Mouse (Mus musculus) macrophage (primary cell): ENCODE measurements around the gene Atf6b. TPM values are rescaled to one million over a fixed set of nuclear protein-coding genes. Genes with fewer than 3 reads are reported as not detected.

Experiments used
- H3K27ac ChIP-seq: fragments of 350-480 bp; formaldehyde crosslinking; 2 replicates; pipeline ENCODE4 v1.9.0; 2021
- H3K36me3 ChIP-seq: fragments of 350-480 bp; formaldehyde crosslinking; 2 replicates; pipeline ENCODE4 v1.9.0; 2021; ENCODE audit errors: inconsistent target
- H3K4me3 ChIP-seq: fragments of 350-480 bp; formaldehyde crosslinking; 2 replicates; pipeline ENCODE4 v1.9.0; 2021; ENCODE audit errors: inconsistent target
- H3K79me2 ChIP-seq: fragments of 350-480 bp; formaldehyde crosslinking; 2 replicates; pipeline ENCODE4 v1.9.0; 2021; ENCODE audit errors: inconsistent target
- WGBS: methylation state at CpG from one replicate; pipeline ENCODE4 v1.1.7; 2026; ENCODE audit warnings: inconsistent platforms; ENCODE audit not compliant: missing documents; 5-methylcytosine and 5-hydroxymethylcytosine counted together
- polyA plus RNA-seq: library from polyadenylated mRNA; stranded (reverse); fragments of 250-400 nt; gene quantifications from 3 replicates; pipeline ENCODE4 v1.2.4, GENCODE M21; 2018; ENCODE audit warnings: inconsistent platforms

Atf6b gene
- polyA plus RNA-seq, 1 experiment from 2014 or later = 31.4 TPM

DNA sequence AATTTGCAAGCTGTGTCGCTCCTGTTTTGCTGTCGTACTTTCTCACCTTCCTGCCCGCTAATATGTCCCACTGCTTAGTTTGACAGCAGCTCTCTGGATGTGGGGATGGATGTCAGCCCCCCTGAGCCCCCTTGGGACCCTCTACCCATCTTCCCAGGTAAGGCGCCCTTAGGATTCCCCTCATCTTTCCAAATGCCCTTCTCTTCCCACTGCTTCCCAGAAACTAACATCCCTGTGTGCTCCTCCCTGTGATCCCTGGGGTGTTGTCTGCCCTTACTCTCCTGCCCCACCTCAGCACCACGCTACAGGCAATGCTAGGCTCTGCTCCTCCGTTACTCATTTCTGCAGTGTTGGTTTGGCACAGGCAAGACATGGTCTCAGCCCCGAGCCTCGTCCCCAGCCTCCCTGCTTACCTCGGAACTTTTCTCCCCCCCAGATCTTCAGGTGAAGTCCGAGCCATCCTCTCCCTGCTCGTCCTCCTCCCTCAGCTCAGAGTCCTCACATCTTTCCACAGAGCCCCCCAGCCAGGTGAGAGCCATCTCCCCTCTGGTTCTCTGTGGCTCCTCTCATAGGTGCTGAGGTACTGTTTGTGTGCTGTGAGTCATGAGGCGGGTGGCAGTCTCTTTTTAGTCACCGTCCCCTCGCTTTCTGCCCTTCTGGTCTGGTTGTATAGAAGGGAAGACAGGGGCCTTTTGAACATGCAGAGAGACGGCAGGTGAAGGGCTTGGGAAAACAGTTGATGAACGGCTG, 1.4 kb downstream of the Atf6b start:
- WGBS = 91% methylated on average over 15 of the region's 16 CpGs
- H3K79me2 ChIP-seq = peaks cover 35% of the 10 kb centered on the region
- peak overlapping the region; percentile 38; the same call in 1 of the 2 replicates for H3K4me3 ChIP-seq
- peaks cover 32% of the 10 kb centered on the region; the same call in 1 of the 2 replicates for H3K36me3 ChIP-seq
- no peak overlapping the region for H3K27ac ChIP-seq

DNA sequence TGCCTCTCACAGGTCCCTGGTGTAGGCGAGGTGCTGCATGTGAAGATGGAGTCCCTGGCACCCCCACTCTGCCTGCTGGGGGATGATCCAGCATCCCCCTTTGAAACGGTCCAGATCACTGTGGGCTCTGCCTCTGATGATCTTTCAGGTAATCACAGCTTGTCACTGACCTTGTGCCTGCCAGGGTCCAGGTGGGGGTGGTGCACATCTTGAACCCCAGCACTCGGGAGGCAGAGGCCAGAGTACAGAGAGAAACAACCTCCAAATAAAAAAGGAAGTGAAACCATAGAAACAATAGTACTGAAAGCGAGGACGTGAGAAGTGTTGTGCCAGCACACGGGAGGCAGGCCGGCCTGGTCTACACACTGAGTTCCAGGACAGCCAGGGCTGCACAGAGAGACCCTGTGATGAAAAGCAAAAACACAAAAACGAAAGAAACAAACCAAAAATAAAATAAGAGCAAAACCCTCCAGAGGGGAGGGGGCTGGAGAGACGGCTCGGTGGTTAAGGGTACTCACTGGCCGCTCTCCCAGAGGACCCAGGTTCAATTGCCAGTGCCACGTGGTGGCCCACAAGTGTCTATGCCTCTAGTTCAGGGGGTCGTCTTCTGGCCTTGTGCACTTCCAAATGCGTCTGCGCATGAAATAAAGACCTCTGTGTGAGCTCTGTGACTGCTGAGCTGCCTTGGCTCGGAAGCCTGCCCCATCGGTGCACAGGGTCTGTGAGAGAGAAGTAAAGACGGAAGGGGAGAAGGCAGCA, 2.3 kb downstream of the Atf6b start:
- H3K79me2 ChIP-seq = peaks cover 35% of the 10 kb centered on the region
- WGBS = 49% methylated on average over 18 of the region's 18 CpGs
- no peak overlapping the region for H3K27ac ChIP-seq
- H3K36me3 ChIP-seq = peaks cover 39% of the 10 kb centered on the region; the same call in 1 of the 2 replicates
- no peak overlapping the region for H3K4me3 ChIP-seq

DNA sequence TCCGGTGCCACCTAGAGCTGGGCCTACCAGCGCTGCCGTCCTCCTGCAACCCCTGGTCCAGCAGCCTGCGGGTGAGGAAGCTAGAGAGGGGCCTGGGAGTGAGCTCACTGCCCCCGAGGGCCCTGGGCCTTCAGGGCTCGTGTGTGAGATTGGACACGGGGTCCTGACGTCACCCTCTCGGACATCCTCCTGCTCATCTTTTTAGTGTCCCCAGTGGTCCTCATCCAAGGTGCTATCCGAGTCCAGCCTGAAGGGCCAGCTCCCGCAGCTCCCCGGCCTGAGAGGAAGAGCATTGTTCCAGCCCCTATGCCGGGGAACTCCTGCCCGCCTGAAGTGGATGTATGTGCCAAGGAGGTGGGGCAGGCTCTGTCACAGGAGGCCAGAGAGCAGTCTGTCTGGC, 3.8 kb downstream of the Atf6b start:
- Histone ChIP-seq H3K36me3 (peaks cover 43% of the 10 kb centered on the region; the same call in 1 of the 2 replicates), H3K4me3 (no peak overlapping the region), H3K27ac (no peak overlapping the region), H3K79me2 (peaks cover 24% of the 10 kb centered on the region)
- 91% methylated on average over 14 of the region's 14 CpGs for WGBS

DNA sequence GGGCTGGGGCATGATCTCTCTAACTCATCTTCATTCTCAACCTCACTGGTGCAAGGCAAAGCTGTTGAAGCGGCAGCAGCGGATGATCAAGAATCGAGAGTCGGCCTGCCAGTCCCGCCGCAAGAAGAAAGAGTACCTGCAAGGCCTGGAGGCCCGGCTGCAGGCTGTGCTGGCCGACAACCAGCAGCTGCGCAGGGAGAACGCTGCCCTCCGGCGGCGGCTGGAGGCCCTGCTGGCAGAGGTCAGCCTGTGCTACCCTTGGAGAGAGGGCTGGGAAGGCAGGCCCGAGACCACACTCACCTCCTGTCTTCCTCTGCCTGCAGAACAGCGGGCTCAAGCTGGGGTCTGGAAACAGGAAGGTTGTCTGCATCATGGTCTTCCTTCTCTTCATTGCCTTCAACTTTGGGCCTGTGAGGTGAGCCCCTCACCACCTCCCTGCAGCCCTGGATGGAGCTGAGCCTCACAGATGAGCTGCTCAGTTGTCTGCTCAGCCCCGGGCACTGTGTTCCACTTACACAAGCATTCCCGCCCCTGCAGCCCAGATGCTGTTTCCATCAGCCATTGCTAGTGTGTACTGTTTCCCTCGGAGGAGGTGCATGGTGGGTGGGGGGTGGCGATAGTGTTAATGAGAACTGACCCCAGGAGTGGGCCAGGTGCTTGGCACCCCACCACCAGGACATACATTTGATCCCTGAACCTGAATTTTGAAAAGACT, 4.7 kb downstream of the Atf6b start:
- Histone ChIP-seq H3K36me3 (peaks cover 43% of the 10 kb centered on the region; the same call in 1 of the 2 replicates), H3K27ac (no peak overlapping the region), H3K79me2 (peaks cover 16% of the 10 kb centered on the region), H3K4me3 (no peak overlapping the region)
- WGBS = 66% methylated on average over 19 of the region's 19 CpGs

DNA sequence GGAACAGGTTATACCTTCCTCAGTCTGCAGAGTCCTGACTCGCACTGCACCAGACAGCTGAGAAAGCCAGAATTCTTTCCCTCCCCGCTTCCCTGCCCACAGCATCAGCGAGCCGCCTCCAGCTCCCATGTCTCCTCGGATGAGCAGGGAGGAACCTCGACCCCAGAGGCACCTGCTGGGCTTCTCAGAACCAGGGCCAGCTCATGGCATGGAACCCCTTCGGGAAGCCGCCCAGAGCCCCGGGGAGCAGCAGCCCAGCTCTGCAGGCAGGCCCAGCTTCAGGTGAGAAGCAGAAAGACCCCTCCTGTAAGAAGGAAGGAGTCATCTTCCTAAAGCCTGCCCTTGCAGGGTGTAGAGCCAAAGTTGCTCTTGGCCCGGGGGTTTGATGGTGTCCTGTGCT, 5.6 kb downstream of the Atf6b start:
- Histone ChIP-seq H3K27ac (no peak overlapping the region), H3K79me2 (peaks cover 15% of the 10 kb centered on the region), H3K4me3 (no peak overlapping the region), H3K36me3 (peaks cover 43% of the 10 kb centered on the region; the same call in 1 of the 2 replicates)
- WGBS = 93% methylated on average over 9 of the region's 10 CpGs

DNA sequence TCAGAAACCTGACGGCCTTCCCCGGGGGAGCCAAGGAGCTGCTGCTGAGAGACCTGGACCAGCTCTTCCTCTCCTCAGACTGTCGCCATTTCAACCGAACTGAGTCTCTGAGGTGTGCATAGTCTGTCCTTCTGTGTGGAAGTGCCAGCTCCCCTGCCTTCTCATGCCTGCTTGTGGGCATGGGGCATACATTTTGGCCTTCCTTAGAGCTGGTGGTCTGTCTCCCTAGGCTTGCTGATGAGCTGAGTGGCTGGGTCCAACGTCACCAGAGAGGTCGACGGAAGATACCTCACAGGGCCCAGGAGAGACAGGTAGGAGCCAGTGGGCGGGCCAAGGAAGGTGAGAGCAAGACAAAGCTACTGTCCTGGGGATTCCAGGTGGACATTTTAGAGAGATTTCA, 6.0 kb downstream of the Atf6b start:
- H3K79me2 ChIP-seq = peaks cover 10% of the 10 kb centered on the region
- H3K36me3 ChIP-seq = peaks cover 43% of the 10 kb centered on the region; the same call in 1 of the 2 replicates
- no peak overlapping the region for H3K27ac ChIP-seq
- 93% methylated on average over 7 of the region's 8 CpGs for WGBS
- H3K4me3 ChIP-seq = no peak overlapping the region

DNA sequence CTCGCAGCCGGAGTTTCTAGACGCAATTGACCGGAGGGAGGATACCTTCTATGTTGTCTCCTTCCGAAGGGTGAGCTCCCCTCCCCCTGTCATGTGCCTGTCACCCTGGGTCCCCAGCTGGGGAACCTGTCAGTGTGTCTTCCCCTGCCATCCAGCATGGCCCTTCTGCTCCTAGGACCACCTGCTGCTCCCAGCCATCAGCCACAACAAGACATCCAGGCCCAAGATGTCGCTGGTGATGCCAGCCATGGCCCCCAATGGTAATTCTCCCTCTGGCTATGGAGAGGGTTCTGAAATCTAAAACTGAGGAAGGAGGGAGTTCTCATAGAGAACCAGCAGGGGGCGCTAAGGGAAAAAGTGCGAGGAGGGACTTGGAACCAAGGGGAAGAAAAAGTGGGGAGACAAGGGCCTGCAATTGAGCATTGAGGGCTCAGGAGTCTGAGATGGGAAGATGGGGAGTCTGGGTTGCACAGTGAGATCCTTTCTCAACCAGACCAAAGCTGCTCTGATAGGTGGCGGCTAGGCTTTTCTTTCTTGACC, 6.9 kb downstream of the Atf6b start:
- Histone ChIP-seq H3K79me2 (peaks cover 2% of the 10 kb centered on the region; the same call in 1 of the 2 replicates), H3K4me3 (no peak overlapping the region), H3K36me3 (peaks cover 43% of the 10 kb centered on the region; the same call in 1 of the 2 replicates), H3K27ac (no peak overlapping the region)
- 71% methylated on average over 9 of the region's 9 CpGs for WGBS

DNA sequence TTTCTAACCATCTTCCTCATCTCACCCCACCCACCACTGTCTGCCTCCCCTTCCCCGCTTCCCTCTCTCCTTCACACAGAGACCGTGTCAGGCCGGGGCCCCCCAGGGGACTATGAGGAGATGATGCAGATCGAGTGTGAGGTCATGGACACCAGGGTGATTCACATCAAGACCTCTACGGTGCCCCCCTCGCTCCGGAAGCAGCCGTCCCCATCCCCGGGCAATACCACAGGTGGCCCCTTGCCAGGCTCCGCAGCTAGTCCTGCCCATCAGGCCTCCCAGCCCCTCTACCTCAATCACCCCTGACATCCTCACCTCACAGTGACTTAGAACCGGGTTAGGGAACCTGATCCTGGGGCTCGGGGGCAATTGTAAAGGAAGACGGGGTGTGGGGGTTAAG, 7.4 kb downstream of the Atf6b start:
- Histone ChIP-seq H3K4me3 (no peak overlapping the region), H3K27ac (no peak overlapping the region), H3K36me3 (peaks cover 43% of the 10 kb centered on the region; the same call in 1 of the 2 replicates), H3K79me2 (no peaks in the 10 kb centered on the region)
- WGBS = 99% methylated on average over 13 of the region's 13 CpGs

DNA sequence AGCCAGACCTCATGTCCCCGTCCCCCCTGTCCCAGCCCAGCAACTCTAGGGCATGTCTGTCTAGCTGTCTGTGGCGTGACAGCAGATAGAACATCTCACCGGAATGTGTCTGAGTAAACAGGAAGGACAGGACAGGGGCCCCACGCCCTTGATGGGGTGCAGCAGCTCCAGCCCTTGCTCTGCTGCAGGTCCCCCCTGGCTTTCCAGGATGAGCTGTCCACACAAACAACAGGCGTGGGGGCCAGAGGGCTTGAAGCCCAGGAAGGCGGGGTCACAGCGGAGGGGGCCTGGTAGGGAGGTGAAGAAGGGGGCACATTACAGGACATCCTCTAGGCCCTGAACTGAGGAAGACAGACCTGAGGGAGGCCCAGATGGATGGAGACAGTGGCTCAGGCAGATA, 8.2 kb downstream of the Atf6b start:
- Histone ChIP-seq H3K79me2 (no peaks in the 10 kb centered on the region), H3K4me3 (no peak overlapping the region), H3K36me3 (peaks cover 40% of the 10 kb centered on the region; the same call in 1 of the 2 replicates), H3K27ac (no peak overlapping the region)
- WGBS = 96% methylated on average over 7 of the region's 7 CpGs

DNA sequence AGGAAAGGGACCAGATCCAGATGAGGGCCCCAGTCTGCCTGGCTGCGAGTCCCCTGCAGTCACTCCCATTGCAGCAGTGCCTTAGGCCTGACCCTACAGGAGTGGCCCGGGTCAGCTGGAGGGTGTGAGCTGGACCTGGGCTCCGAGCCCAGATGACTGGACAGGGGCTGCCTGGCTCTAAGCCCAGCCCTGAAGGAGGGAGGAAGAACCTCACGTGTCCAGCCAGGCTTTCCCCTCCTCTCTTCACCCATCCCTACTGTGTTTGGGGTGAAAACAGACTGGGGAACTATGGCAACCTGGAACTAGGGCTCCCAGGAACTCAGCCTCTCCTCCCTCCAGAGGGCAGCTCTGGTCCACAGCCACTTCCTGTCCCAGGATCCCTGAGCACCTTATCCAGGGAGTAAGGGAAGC, 8.6 kb downstream of the Atf6b start:
- H3K27ac ChIP-seq = no peak overlapping the region
- H3K36me3 ChIP-seq = peaks cover 36% of the 10 kb centered on the region; the same call in 1 of the 2 replicates
- WGBS = 85% methylated on average over 4 of the region's 4 CpGs
- H3K79me2 ChIP-seq = no peaks in the 10 kb centered on the region
- H3K4me3 ChIP-seq = no peak overlapping the region

DNA sequence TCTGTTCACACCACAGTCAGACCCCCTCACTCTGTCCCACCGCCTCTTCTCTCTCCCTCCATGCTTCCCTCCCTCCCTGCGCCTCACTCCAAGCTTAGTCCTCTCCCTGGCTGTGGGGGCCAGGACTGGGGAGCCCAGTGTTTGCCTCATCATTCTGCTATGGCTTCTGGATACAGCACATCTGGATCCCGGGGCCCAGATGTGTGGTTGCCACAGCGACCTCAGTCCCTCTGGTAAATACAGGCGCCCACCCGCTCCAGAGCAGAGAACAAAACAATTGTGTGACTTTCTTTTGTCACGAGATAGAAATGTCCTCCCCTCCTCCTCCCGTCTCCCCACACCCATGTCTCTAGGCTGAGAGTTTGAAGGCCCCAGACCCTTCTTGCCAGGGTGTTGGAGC, 9.7 kb downstream of the Atf6b start:
- Histone ChIP-seq H3K27ac (no peak overlapping the region), H3K4me3 (no peak overlapping the region), H3K79me2 (no peaks in the 10 kb centered on the region), H3K36me3 (peaks cover 28% of the 10 kb centered on the region; the same call in 1 of the 2 replicates)
- WGBS = 77% methylated on average over 6 of the region's 8 CpGs

DNA sequence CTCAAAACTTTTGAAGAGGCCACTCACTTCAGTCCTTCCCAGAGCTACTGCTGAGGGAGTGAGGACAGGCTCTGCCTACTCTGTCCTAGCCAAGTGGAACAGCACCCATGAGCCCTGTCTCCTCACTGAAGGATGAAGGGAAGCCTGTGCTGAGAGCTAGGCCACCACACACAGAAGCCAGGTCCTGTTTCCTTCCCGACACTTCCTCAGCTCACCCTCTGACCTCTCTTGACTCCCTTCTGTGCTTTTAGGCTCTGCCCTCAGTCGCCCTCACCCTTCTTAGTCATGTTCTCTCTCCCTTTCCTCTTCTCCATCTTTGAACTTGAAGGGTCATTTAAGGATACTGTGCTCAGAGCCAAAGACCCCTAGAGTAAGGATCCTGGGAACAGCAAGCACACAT, 10.3 kb downstream of the Atf6b start:
- WGBS = 32% methylated on average over 2 of the region's 2 CpGs
- Histone ChIP-seq H3K27ac (no peak overlapping the region), H3K36me3 (peaks cover 22% of the 10 kb centered on the region; the same call in 1 of the 2 replicates), H3K79me2 (no peaks in the 10 kb centered on the region), H3K4me3 (no peak overlapping the region)

DNA sequence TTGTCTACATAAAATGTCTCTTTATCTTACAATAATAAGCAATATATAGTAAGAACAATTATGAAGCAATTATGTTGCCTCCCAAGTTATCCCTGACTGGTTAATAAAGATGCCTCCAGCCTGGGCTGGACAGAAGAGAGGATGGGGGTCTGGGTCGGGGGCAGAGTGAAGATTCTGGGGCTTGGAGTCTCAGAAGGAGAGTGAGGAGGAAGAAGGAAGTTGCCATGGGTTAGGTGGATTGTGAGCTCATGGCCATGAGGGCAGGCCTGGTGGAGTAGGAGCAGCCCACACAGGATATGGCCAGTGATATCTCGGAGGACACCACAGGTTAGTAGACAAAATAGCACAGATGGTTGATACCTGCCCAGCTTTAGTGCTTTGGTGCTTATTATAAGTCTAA, 11.2 kb downstream of the Atf6b start:
- no peak overlapping the region for H3K4me3 ChIP-seq

DNA sequence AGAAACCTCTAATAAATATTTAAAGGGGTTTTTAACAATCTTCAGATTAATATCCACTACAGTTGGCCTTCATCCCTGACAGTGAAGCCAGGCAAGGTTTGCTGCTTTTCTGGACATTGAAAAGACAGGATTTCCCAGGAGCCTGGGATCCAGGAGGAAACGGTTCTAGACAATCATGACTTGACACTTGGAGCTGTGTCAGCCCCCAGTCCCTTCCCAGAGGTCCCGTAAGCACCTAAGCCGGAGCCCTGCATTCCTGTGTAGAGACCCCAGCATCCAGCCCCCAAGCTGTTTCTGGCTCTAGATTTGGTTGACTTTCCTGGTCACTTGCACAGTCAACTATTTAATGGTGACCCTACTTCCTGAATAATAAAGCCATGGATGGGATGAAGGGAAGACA, 11.6 kb downstream of the Atf6b start:
- Histone ChIP-seq H3K27ac (no peak overlapping the region), H3K79me2 (no peaks in the 10 kb centered on the region), H3K36me3 (peaks cover 8% of the 10 kb centered on the region; the same call in 1 of the 2 replicates), H3K4me3 (no peak overlapping the region)
- 87% methylated on average over 3 of the region's 3 CpGs for WGBS

More for the DNA sequence above, 11.2 kb downstream of the Atf6b start:
- Histone ChIP-seq H3K27ac (no peak overlapping the region), H3K79me2 (no peaks in the 10 kb centered on the region), H3K36me3 (peaks cover 13% of the 10 kb centered on the region; the same call in 1 of the 2 replicates)
- WGBS = 31% methylated on average over 2 of the region's 2 CpGs
